Comparison of ENCODE assay signal across 8 mouse cellular contexts in genomic region chr9:106171346-106172158, GRCm38 (mm10). TPM values are rescaled to one million over a fixed set of nuclear protein-coding genes. Genes with fewer than 3 reads are reported as not detected.
DNase-seq lines count a peak whose midpoint lies in the region; ATAC-seq lines count a peak whose summit lies in the region.

No protein-coding gene starts in this region.

- no peaks in the 10 kb centered on the region for H3K27me3 ChIP-seq in hindbrain, embryonic 13.5 days

- no peaks in the 10 kb centered on the region for H3K9me3 ChIP-seq in hindbrain, embryonic 13.5 days

- peak overlapping the region; percentile 95 for H3K9ac ChIP-seq in hindbrain, embryonic 13.5 days

- H3K27ac ChIP-seq in hindbrain, embryonic 13.5 days, result peak overlapping the region; percentile 99

- under 1% methylated on average over 30 of the region's 30 CpGs for WGBS in hindbrain, embryonic 13.5 days

- 0 out of 2 replicates have a peak, but pooled peaks cover 3% of the 10 kb centered on the region for H3K36me3 ChIP-seq in hindbrain, embryonic 13.5 days

- peaks cover 51% of the 10 kb centered on the region for H3K4me1 ChIP-seq in hindbrain, embryonic 13.5 days (replicated peaks)

- DNase-seq in gastrocnemius, adult 18-20 months (ENCODE audit: low spot score), result peak; percentile 59
- peak; percentile 60 to 68 for DNase-seq in left cerebral cortex, adult 18-20 months (ENCODE audit: low spot score in 2 of 2)
- DNase-seq in lung, postnatal 36 days, result peak; percentile 72
- DNase-seq in retina, postnatal 1 day, result peak; percentile 86
- peak; percentile 67 for DNase-seq in urinary bladder, postnatal 14 days (ENCODE audit: low spot score)

- ATAC-seq in activated CD4-positive, CD25-positive, alpha-beta regulatory T cell, adult 4 months, result peak; percentile 8
- ATAC-seq in common myeloid progenitor, adult 5-6 weeks (replicated peaks; ENCODE audit: low read depth, poor library complexity, severe bottlenecking), result peak; percentile 34
- ATAC-seq in hindbrain, embryonic 13.5 days (ENCODE audit: low FRiP score), result peak; percentile 70

- peak overlapping the region; percentile 93 for H3K4me3 ChIP-seq in hindbrain, embryonic 13.5 days

- H3K4me2 ChIP-seq in hindbrain, embryonic 13.5 days, result peak overlapping the region; percentile 71

RNA-seq across cellular contexts. Expression of gene Wdr82, which starts 0.8 kb away (rescaled TPM):
- polyA plus RNA-seq in activated CD4-positive, CD25-positive, alpha-beta regulatory T cell, adult 4 months (2017; shearing (Covaris generic)), result 10 to 100 TPM; 45.7 to 46.3 TPM
- total RNA-seq in common myeloid progenitor, adult 5-6 weeks (2017), result 82.8 and 88.2 TPM in 2 replicates
- 10 to 100 TPM; 18.9 to 23.9 TPM for total RNA-seq in gastrocnemius, adult 18-20 months (2021)
- 32.6 and 33.7 TPM in 2 replicates for polyA plus RNA-seq in hindbrain, embryonic 13.5 days (2015; fragmentation: Nextera tagmentation; extraction: Ambion mirVana)
- total RNA-seq in left cerebral cortex, adult 18-20 months (2021), result 100 to 1,000 TPM; 128 to 136 TPM

RNA-seq across cellular contexts. Expression of gene Glyctk, which starts 13.6 kb away (rescaled TPM):
- polyA plus RNA-seq in activated CD4-positive, CD25-positive, alpha-beta regulatory T cell, adult 4 months (2017; shearing (Covaris generic)), result 1 to 10 TPM; 2.9 to 3.3 TPM
- total RNA-seq in common myeloid progenitor, adult 5-6 weeks (2017), result 2.4 and 3.2 TPM in 2 replicates
- 1 to 10 TPM in 1 of 2 experiments, under 1 TPM in 1; 0.93 to 2.4 TPM for total RNA-seq in gastrocnemius, adult 18-20 months (2021)
- polyA plus RNA-seq in hindbrain, embryonic 13.5 days (2015; fragmentation: Nextera tagmentation; extraction: Ambion mirVana), result 5.4 and 5.7 TPM in 2 replicates
- 1 to 10 TPM; 3.6 to 3.8 TPM for total RNA-seq in left cerebral cortex, adult 18-20 months (2021)

RNA-seq across cellular contexts. Expression of gene Ppm1m, which starts 28.0 kb away (rescaled TPM):
- polyA plus RNA-seq in activated CD4-positive, CD25-positive, alpha-beta regulatory T cell, adult 4 months (2017; shearing (Covaris generic)), result 10 to 100 TPM; 13.6 to 14.2 TPM
- 9.4 and 14.7 TPM in 2 replicates for total RNA-seq in common myeloid progenitor, adult 5-6 weeks (2017)
- total RNA-seq in gastrocnemius, adult 18-20 months (2021), result 1 to 10 TPM; 2.7 to 3.7 TPM
- polyA plus RNA-seq in hindbrain, embryonic 13.5 days (2015; fragmentation: Nextera tagmentation; extraction: Ambion mirVana), result 16.6 and 19.0 TPM in 2 replicates
- 10 to 100 TPM; 19.0 to 22.3 TPM for total RNA-seq in left cerebral cortex, adult 18-20 months (2021)

RNA-seq across cellular contexts. Expression of gene Twf2, which starts 31.4 kb away (rescaled TPM):
- 100 to 1,000 TPM; 144 to 147 TPM for polyA plus RNA-seq in activated CD4-positive, CD25-positive, alpha-beta regulatory T cell, adult 4 months (2017; shearing (Covaris generic))
- total RNA-seq in common myeloid progenitor, adult 5-6 weeks (2017), result 42.5 and 44.4 TPM in 2 replicates
- total RNA-seq in gastrocnemius, adult 18-20 months (2021), result 100 to 1,000 TPM; 204 to 208 TPM
- polyA plus RNA-seq in hindbrain, embryonic 13.5 days (2015; fragmentation: Nextera tagmentation; extraction: Ambion mirVana), result 53.5 and 53.9 TPM in 2 replicates
- total RNA-seq in left cerebral cortex, adult 18-20 months (2021), result 10 to 100 TPM; 50.9 to 60.8 TPM

RNA-seq across cellular contexts. Expression of gene Tlr9, which starts 50.8 kb away (rescaled TPM):
- under 1 TPM in 1 of 2 experiments, not detected in 1; 0.13 TPM for polyA plus RNA-seq in activated CD4-positive, CD25-positive, alpha-beta regulatory T cell, adult 4 months (2017; shearing (Covaris generic))
- 0.41 and 0.53 TPM in 2 replicates for total RNA-seq in common myeloid progenitor, adult 5-6 weeks (2017)
- under 1 TPM in 1 of 2 experiments, not detected in 1; 0.11 TPM for total RNA-seq in gastrocnemius, adult 18-20 months (2021)
- 0.04 and 0.05 TPM in 2 replicates for polyA plus RNA-seq in hindbrain, embryonic 13.5 days (2015; fragmentation: Nextera tagmentation; extraction: Ambion mirVana)
- under 1 TPM; 0.91 to 0.95 TPM for total RNA-seq in left cerebral cortex, adult 18-20 months (2021)

Comparison
In these comparisons a context has a peak if more than half of its experiments do, and no peak if none do; other contexts are left out.
1. Peak in every context shown above with its lines: DNase-seq, ATAC-seq, H3K4me3 ChIP-seq and H3K27ac ChIP-seq.
2. ATAC-seq: peak in every context shown above with its lines; median percentile 70 in hindbrain, embryonic 13.5 days; 34 in common myeloid progenitor, adult 5-6 weeks; 8 in activated CD4-positive, CD25-positive, alpha-beta regulatory T cell, adult 4 months.